Mouse (Mus musculus) limb, embryonic 13.5 days (tissue): Measurements from ENCODE around the gene Cd47. TPM values are rescaled to one million over a fixed set of nuclear protein-coding genes. Genes with fewer than 3 reads are reported as not detected.
A peak's percentile ranks its signal among the peaks of the same experiment; 100 is the strongest.

ENCODE experiments used
- ATAC-seq: fragments of 200-750 bp; cut with Nextera tagmentation; 2 replicates; pipeline ENCODE4 v1.8.0; 2017; ENCODE audit warnings: low read depth, moderate number of reproducible peaks, moderate TSS enrichment; ENCODE audit not compliant: low FRiP score
- H3K27ac ChIP-seq: fragments of 300-500 bp; sonication (generic); 2 replicates; pipeline ENCODE4 v1.5.1; 2015; ENCODE audit warnings: inconsistent platforms, mild to moderate bottlenecking, moderate library complexity
- H3K27me3 ChIP-seq: fragments of 300-500 bp; sonication (generic); 2 replicates; pipeline ENCODE4 v1.6.1; 2015; ENCODE audit warnings: mild to moderate bottlenecking, inconsistent platforms
- H3K36me3 ChIP-seq: fragments of 300-500 bp; sonication (generic); 2 replicates; pipeline ENCODE4 v1.6.1; 2015; ENCODE audit warnings: inconsistent platforms, mild to moderate bottlenecking, moderate library complexity
- H3K4me1 ChIP-seq: fragments of 300-500 bp; sonication (generic); 2 replicates; pipeline ENCODE4 v1.6.1; 2015; ENCODE audit warnings: inconsistent platforms
- H3K4me2 ChIP-seq: fragments of 300-500 bp; sonication (generic); replicated peaks from 2 replicates; pipeline ENCODE4 v1.6.1; 2015; ENCODE audit warnings: inconsistent platforms, mild to moderate bottlenecking, moderate library complexity
- H3K4me3 ChIP-seq: fragments of 300-500 bp; sonication (generic); 2 replicates; pipeline ENCODE4 v1.5.1; 2015; ENCODE audit warnings: moderate library complexity, mild to moderate bottlenecking, inconsistent platforms
- H3K9ac ChIP-seq: fragments of 300-500 bp; sonication (generic); 2 replicates; pipeline ENCODE4 v1.6.1; 2015; ENCODE audit warnings: mild to moderate bottlenecking, inconsistent platforms
- H3K9me3 ChIP-seq: fragments of 300-500 bp; sonication (generic); 2 replicates; pipeline ENCODE4 v1.6.1; 2016; ENCODE audit warnings: inconsistent platforms
- WGBS: fragments of 180-500 bp; shearing (Covaris S2); methylation state at CpG from one replicate; pipeline ENCODE4 v1.1.7; 2015; 5-methylcytosine and 5-hydroxymethylcytosine counted together
- polyA plus RNA-seq: library from polyadenylated mRNA; unstranded; fragments of >200 nt; fragmentation: Nextera tagmentation; extraction: Ambion mirVana; gene quantifications from 2 replicates; pipeline ENCODE4 v1.2.1, GENCODE M21; 2015

The Cd47 gene
- polyA plus RNA-seq, 1 experiment from 2014 or later = 62.5 TPM

GRCm38 (mm10) chr16:49950340-49950739, 150.0 kb downstream of the Cd47 start:
- ATAC-seq = no peak
- WGBS = 83% methylated on average over 2 of the region's 2 CpGs

GRCm38 (mm10) chr16:49951288-49951691, 151.0 kb downstream of the Cd47 start:
- Histone ChIP-seq H3K4me1 (no peaks in the 10 kb centered on the region), H3K9ac (no peak overlapping the region), H3K9me3 (no peaks in the 10 kb centered on the region), H3K27ac (no peak overlapping the region), H3K4me2 (no peak overlapping the region), H3K4me3 (no peak overlapping the region), H3K36me3 (no peaks in the 10 kb centered on the region), H3K27me3 (no peaks in the 10 kb centered on the region)
- 78% methylated on average over 2 of the region's 2 CpGs for WGBS
- no peak for ATAC-seq

More at GRCm38 (mm10) chr16:49950340-49950739, 150.0 kb downstream of the Cd47 start:
- Histone ChIP-seq H3K36me3 (no peaks in the 10 kb centered on the region), H3K9ac (no peak overlapping the region), H3K27ac (no peak overlapping the region), H3K27me3 (no peaks in the 10 kb centered on the region), H3K4me2 (no peak overlapping the region), H3K4me1 (no peaks in the 10 kb centered on the region), H3K9me3 (no peaks in the 10 kb centered on the region), H3K4me3 (no peak overlapping the region)

GRCm38 (mm10) chr16:49951925-49952523, 151.7 kb downstream of the Cd47 start:
- Histone ChIP-seq H3K36me3 (no peaks in the 10 kb centered on the region), H3K9me3 (no peaks in the 10 kb centered on the region), H3K27ac (no peak overlapping the region), H3K27me3 (no peaks in the 10 kb centered on the region), H3K9ac (no peak overlapping the region), H3K4me2 (no peak overlapping the region), H3K4me1 (no peaks in the 10 kb centered on the region), H3K4me3 (no peak overlapping the region)
- ATAC-seq = no peak
- WGBS = 86% methylated on average over 8 of the region's 8 CpGs

GRCm38 (mm10) chr16:49953817-49954216, 153.5 kb downstream of the Cd47 start:
- Histone ChIP-seq H3K4me1 (no peaks in the 10 kb centered on the region), H3K4me3 (no peak overlapping the region), H3K9me3 (no peaks in the 10 kb centered on the region), H3K27ac (no peak overlapping the region), H3K36me3 (no peaks in the 10 kb centered on the region), H3K9ac (no peak overlapping the region), H3K4me2 (no peak overlapping the region), H3K27me3 (no peaks in the 10 kb centered on the region)
- 44% methylated on average over 3 of the region's 3 CpGs for WGBS
- ATAC-seq = peak; percentile 46; the same call in 1 of the 2 replicates

GRCm38 (mm10) chr16:49954909-49955308, 154.6 kb downstream of the Cd47 start:
- H3K27me3 ChIP-seq = no peaks in the 10 kb centered on the region
- H3K4me3 ChIP-seq = no peak overlapping the region
- no peaks in the 10 kb centered on the region for H3K36me3 ChIP-seq
- 92% methylated on average over 10 of the region's 10 CpGs for WGBS
- no peak overlapping the region for H3K4me2 ChIP-seq
- H3K4me1 ChIP-seq = no peaks in the 10 kb centered on the region
- no peak for ATAC-seq
- H3K9me3 ChIP-seq = no peaks in the 10 kb centered on the region
- H3K9ac ChIP-seq = no peak overlapping the region
- H3K27ac ChIP-seq = no peak overlapping the region

- no peak for ATAC-seq
- Histone ChIP-seq H3K36me3 (no peaks in the 10 kb centered on the region), H3K27ac (no peak overlapping the region), H3K4me2 (no peak overlapping the region), H3K4me1 (no peaks in the 10 kb centered on the region), H3K27me3 (no peaks in the 10 kb centered on the region), H3K9me3 (no peaks in the 10 kb centered on the region), H3K4me3 (no peak overlapping the region), H3K9ac (no peak overlapping the region)
- WGBS = 93% methylated on average over 2 of the region's 2 CpGs
Measured at GRCm38 (mm10) chr16:49955325-49955724, 155.0 kb downstream of the Cd47 start.

GRCm38 (mm10) chr16:49955952-49956351, 155.6 kb downstream of the Cd47 start:
- 52% methylated on average over 2 of the region's 2 CpGs for WGBS
- no peak overlapping the region for H3K4me3 ChIP-seq
- H3K4me2 ChIP-seq = no peak overlapping the region
- no peaks in the 10 kb centered on the region for H3K27me3 ChIP-seq
- no peaks in the 10 kb centered on the region for H3K9me3 ChIP-seq
- no peak overlapping the region for H3K9ac ChIP-seq
- H3K27ac ChIP-seq = no peak overlapping the region
- H3K4me1 ChIP-seq = no peaks in the 10 kb centered on the region
- no peaks in the 10 kb centered on the region for H3K36me3 ChIP-seq
- no peak for ATAC-seq

GRCm38 (mm10) chr16:49956531-49957302, 156.4 kb downstream of the Cd47 start:
- H3K4me2 ChIP-seq = no peak overlapping the region
- no peaks in the 10 kb centered on the region for H3K27me3 ChIP-seq
- no peak for ATAC-seq
- H3K27ac ChIP-seq = no peak overlapping the region
- H3K4me3 ChIP-seq = no peak overlapping the region
- no peaks in the 10 kb centered on the region for H3K9me3 ChIP-seq
- no peaks in the 10 kb centered on the region for H3K36me3 ChIP-seq
- H3K4me1 ChIP-seq = no peaks in the 10 kb centered on the region
- 81% methylated on average over 7 of the region's 7 CpGs for WGBS
- H3K9ac ChIP-seq = no peak overlapping the region

GRCm38 (mm10) chr16:49958900-49959436, 158.6 kb downstream of the Cd47 start:
- H3K4me2 ChIP-seq = no peak overlapping the region
- WGBS = 90% methylated on average over 5 of the region's 5 CpGs
- H3K27me3 ChIP-seq = no peaks in the 10 kb centered on the region

GRCm38 (mm10) chr16:49962305-49962704, 162.0 kb downstream of the Cd47 start:
- Histone ChIP-seq H3K4me1 (0 out of 2 replicates have a peak, but pooled peaks cover 10% of the 10 kb centered on the region), H3K27me3 (no peaks in the 10 kb centered on the region), H3K9ac (no peak overlapping the region), H3K27ac (no peak overlapping the region), H3K4me3 (no peak overlapping the region), H3K36me3 (no peaks in the 10 kb centered on the region), H3K4me2 (no peak overlapping the region), H3K9me3 (no peaks in the 10 kb centered on the region)
- ATAC-seq = no peak
- WGBS = 79% methylated on average over 3 of the region's 3 CpGs

More at GRCm38 (mm10) chr16:49958900-49959436, 158.6 kb downstream of the Cd47 start:
- Histone ChIP-seq H3K9me3 (no peaks in the 10 kb centered on the region), H3K4me3 (no peak overlapping the region), H3K9ac (no peak overlapping the region), H3K36me3 (no peaks in the 10 kb centered on the region), H3K27ac (no peak overlapping the region), H3K4me1 (no peaks in the 10 kb centered on the region)
- no peak for ATAC-seq

GRCm38 (mm10) chr16:49964321-49964986, 164.1 kb downstream of the Cd47 start:
- no peak overlapping the region for H3K9ac ChIP-seq
- H3K4me2 ChIP-seq = no peak overlapping the region
- 0 out of 2 replicates have a peak, but pooled peaks cover 10% of the 10 kb centered on the region for H3K4me1 ChIP-seq
- 38% methylated on average over 7 of the region's 7 CpGs for WGBS
- H3K36me3 ChIP-seq = no peaks in the 10 kb centered on the region
- H3K9me3 ChIP-seq = no peaks in the 10 kb centered on the region
- no peaks in the 10 kb centered on the region for H3K27me3 ChIP-seq
- no peak overlapping the region for H3K27ac ChIP-seq
- no peak for ATAC-seq
- H3K4me3 ChIP-seq = no peak overlapping the region
